Mouse (Mus musculus): ENCODE measurements at regions not wholly inside any gene's neighbourhood (a gene's known extent, or its start where the extent isn't known, plus 50 kb on each side); places are given as distances from the start of the nearest gene placed in this dataset.

DNA sequence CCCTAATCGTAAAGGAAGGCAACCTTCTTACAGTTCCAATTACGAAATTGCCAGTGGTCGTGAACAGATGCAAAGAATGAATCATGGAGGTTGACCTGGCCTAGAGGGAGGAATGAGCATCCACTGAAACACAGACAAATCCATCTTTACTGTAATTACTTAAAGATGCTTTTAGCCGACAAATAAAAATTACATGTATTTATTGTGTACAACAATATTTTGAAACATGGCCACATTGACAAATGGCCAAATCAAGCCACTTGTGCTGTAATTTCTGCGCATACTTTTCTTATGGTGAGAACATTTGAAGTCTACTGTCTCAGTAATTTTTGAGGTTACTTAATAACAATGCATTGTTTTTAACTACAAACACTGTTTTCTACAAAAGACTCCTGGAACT, 360.7 kb downstream of the Lpin1 start:
- TF ChIP-seq CTCF (conservative IDR thresholded peaks at IDR 0.05; ENCODE audit: insufficient read depth, insufficient read length, low read depth, low read length) (no peak), POLR2A (IDR thresholded peaks at IDR 0.05; ENCODE audit: low read depth, low read length) (no peak)

Measured in kidney, adult 2 months (tissue).